Mouse (Mus musculus) midbrain, embryonic 10.5 days (tissue): ENCODE measurements around the gene Ldlr. TPM values are rescaled to one million over a fixed set of nuclear protein-coding genes. Genes with fewer than 3 reads are reported as not detected.

ENCODE experiments used
- DNase-seq: peaks from one replicate; pipeline ENCODE4 v3.0.0-alpha.2; 2017; ENCODE audit warnings: low spot score
- H3K27ac ChIP-seq: fragments of 300-500 bp; sonication (generic); replicated peaks from 2 replicates; pipeline ENCODE4 v1.5.1; 2016; ENCODE audit warnings: mild to moderate bottlenecking
- H3K27me3 ChIP-seq: fragments of 300-500 bp; sonication (generic); 2 replicates; pipeline ENCODE4 v1.6.1; 2016; ENCODE audit warnings: low read depth, mild to moderate bottlenecking; ENCODE audit not compliant: poor library complexity, severe bottlenecking
- H3K36me3 ChIP-seq: fragments of 300-500 bp; sonication (generic); 2 replicates; pipeline ENCODE4 v1.6.1; 2016; ENCODE audit warnings: mild to moderate bottlenecking, moderate library complexity
- H3K4me1 ChIP-seq: fragments of 300-500 bp; sonication (generic); 2 replicates; pipeline ENCODE4 v1.6.1; 2016
- H3K4me3 ChIP-seq: fragments of 300-500 bp; sonication (generic); 2 replicates; pipeline ENCODE4 v1.5.1; 2016; ENCODE audit warnings: mild to moderate bottlenecking, moderate library complexity
- H3K9me3 ChIP-seq: fragments of 300-500 bp; sonication (generic); replicated peaks from 2 replicates; pipeline ENCODE4 v1.6.1; 2016; ENCODE audit warnings: mild to moderate bottlenecking
- WGBS: fragments of 180-500 bp; shearing (Covaris S2); methylation state at CpG from one replicate; pipeline ENCODE4 v1.1.7; 2016; 5-methylcytosine and 5-hydroxymethylcytosine counted together
- polyA plus RNA-seq: library from polyadenylated mRNA; unstranded; fragments of >200 nt; fragmentation: Nextera tagmentation; extraction: Ambion mirVana; gene quantifications from 2 replicates; pipeline ENCODE4 v1.2.1, GENCODE M21; 2016

The Ldlr gene
- polyA plus RNA-seq, 1 experiment from 2014 or later = 52.2 TPM

- no peaks in the 10 kb centered on the region for H3K9me3 ChIP-seq
- DNase-seq = no peak
- WGBS = 95% methylated on average over 14 of the region's 14 CpGs
- H3K4me3 ChIP-seq = no peak overlapping the region
- H3K27me3 ChIP-seq = no peaks in the 10 kb centered on the region
- H3K27ac ChIP-seq = no peak overlapping the region
- no peaks in the 10 kb centered on the region for H3K4me1 ChIP-seq
- H3K36me3 ChIP-seq = peaks cover 99% of the 10 kb centered on the region
Measured at GRCm38 (mm10) chr9:21701091-21701490, 22.2 kb upstream of the Ldlr start.

DNA sequence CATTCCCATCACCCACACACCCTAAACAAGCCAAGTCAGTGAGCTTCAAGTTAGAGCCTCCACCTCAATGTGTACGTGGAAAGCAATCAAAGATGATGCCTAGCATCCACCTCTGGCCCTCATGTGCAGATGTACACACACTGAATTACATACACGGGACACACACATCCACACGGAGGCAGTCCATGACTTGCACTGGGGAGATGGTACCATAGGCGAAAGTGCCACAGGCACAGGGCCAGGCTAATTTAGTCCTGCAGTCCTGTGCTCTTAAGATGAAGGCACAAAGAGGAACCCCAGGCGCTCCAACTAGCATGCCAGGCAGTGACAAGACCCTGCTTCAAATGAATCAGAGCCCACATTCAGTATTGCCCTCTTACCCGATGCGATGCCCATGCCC is 19.8 kb upstream of the Ldlr start:
- WGBS = 96% methylated on average over 7 of the region's 7 CpGs
- Histone ChIP-seq H3K36me3 (peaks cover 100% of the 10 kb centered on the region), H3K27ac (no peak overlapping the region), H3K4me1 (no peaks in the 10 kb centered on the region), H3K9me3 (no peaks in the 10 kb centered on the region; the same call in 1 of the 2 replicates), H3K27me3 (no peaks in the 10 kb centered on the region), H3K4me3 (no peak overlapping the region)
- DNase-seq = no peak

GRCm38 (mm10) chr9:21706085-21706484 is 17.2 kb upstream of the Ldlr start:
- H3K27me3 ChIP-seq = no peaks in the 10 kb centered on the region
- H3K4me1 ChIP-seq = no peaks in the 10 kb centered on the region
- no peak overlapping the region for H3K4me3 ChIP-seq
- peaks cover 90% of the 10 kb centered on the region for H3K36me3 ChIP-seq
- no peak for DNase-seq
- 89% methylated on average over 4 of the region's 4 CpGs for WGBS
- H3K9me3 ChIP-seq = no peaks in the 10 kb centered on the region; the same call in 1 of the 2 replicates
- no peak overlapping the region for H3K27ac ChIP-seq

DNA sequence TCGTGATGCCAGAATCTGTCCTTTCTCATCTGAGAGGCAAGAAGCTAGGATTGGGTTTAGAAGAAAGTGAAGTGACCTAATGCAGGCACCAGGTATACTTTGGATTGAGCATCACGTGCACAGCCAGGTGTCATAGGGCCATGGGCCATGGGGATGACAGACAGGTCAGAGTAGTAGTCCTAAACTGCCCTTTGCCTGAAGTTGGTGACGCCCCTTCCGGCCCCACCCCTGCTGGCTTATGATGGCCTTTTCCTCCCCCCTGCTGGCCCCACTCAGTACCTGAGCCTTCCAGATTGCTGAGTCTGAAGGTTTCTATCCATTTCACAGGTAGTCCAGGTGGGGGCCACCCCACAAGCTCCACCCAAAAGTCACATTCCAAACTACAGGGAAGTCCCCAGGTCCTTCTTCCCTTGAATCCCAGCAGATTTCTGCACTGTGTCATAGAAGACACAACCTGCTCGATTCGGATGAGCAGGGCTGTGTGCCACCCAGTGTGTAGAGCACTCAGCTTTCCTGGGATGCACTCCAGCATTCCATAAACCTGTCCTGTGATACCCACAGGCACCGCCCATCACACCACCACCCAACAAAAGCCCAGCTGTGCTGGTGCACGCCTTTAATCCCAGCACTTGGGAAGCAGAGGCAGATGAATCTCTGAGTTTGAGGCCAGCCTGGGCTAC is 16.6 kb upstream of the Ldlr start:
- H3K27ac ChIP-seq = no peak overlapping the region
- no peak overlapping the region for H3K4me3 ChIP-seq
- no peaks in the 10 kb centered on the region for H3K4me1 ChIP-seq
- H3K36me3 ChIP-seq = peaks cover 84% of the 10 kb centered on the region
- no peaks in the 10 kb centered on the region; the same call in 1 of the 2 replicates for H3K9me3 ChIP-seq
- DNase-seq = no peak
- no peaks in the 10 kb centered on the region for H3K27me3 ChIP-seq
- WGBS = 91% methylated on average over 8 of the region's 8 CpGs

DNA sequence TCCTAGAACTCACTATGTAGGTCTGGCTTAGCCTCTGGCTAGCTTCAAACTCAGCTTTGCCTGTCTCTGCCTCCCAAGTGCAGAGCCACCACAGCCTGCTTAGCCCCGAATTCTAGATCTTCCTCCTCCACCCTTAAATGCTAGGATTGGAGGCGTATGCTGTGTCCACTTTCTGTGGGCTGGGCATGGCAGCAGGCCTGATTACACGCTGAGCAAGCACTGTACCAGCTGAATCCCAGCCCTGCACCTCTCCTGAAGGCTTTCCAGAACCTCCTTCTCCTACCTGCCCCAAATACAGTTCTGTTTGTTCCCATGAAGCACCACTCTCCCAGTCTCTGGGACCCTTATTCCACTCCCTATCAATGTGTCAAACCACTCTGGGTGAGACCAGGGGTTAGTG is 13.9 kb upstream of the Ldlr start:
- Histone ChIP-seq H3K27ac (no peak overlapping the region), H3K9me3 (peaks cover 4% of the 10 kb centered on the region; the same call in 1 of the 2 replicates), H3K36me3 (peaks cover 71% of the 10 kb centered on the region), H3K4me1 (no peaks in the 10 kb centered on the region), H3K4me3 (no peak overlapping the region), H3K27me3 (no peaks in the 10 kb centered on the region)
- DNase-seq = no peak
- 85% methylated on average over 3 of the region's 3 CpGs for WGBS

DNA sequence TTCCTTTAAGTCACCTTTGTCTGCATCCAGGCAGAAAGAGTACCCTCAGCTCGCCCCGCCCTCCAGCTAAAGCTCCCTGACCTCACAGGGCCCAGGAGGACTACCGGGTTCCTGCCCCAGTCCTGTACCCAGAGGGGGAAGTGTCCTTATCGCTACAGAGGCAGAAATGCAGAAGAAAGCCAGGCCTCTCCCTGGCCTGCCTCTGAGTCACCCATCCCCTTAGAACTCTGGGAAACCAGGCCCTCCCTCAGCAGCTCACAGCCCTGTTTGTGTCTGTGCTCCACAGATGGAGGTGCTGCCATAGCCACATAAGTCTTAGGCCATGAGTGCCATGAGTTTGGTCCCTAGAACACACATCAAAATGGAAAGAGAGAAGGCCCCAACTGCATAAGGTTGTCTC is 8.0 kb upstream of the Ldlr start:
- Histone ChIP-seq H3K27ac (no peak overlapping the region), H3K4me3 (no peak overlapping the region), H3K27me3 (no peaks in the 10 kb centered on the region), H3K36me3 (peaks cover 13% of the 10 kb centered on the region), H3K9me3 (peaks cover 4% of the 10 kb centered on the region; the same call in 1 of the 2 replicates), H3K4me1 (no peaks in the 10 kb centered on the region)
- no peak for DNase-seq
- 73% methylated on average over 4 of the region's 4 CpGs for WGBS

DNA sequence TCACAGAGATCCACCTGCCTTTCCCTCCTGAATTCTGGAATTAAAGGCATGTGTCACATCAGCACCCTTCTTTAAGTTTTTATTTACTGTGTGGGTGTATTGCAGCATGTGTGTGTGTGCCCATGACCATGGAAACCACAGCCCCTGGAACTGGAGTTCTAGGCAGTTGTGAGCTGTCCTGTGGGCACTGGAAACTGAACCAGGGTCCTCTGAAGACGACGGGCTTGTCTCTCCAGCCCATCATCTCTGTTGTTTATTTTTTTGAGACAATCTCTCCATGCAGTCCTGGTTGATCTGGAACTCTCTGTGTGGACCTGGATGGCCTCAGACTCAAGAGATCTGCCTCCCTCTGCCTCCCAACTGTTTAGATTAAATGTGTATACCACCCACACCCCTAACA is 6.3 kb upstream of the Ldlr start:
- 89% methylated on average over 2 of the region's 2 CpGs for WGBS
- H3K27ac ChIP-seq = no peak overlapping the region
- H3K4me1 ChIP-seq = 0 out of 2 replicates have a peak, but pooled peaks cover 5% of the 10 kb centered on the region
- peaks cover 4% of the 10 kb centered on the region; the same call in 1 of the 2 replicates for H3K9me3 ChIP-seq
- no peak overlapping the region for H3K4me3 ChIP-seq
- DNase-seq = no peak
- no peaks in the 10 kb centered on the region for H3K27me3 ChIP-seq
- H3K36me3 ChIP-seq = peaks cover 13% of the 10 kb centered on the region

- peaks cover 29% of the 10 kb centered on the region for H3K4me1 ChIP-seq
- H3K27ac ChIP-seq = peak overlapping the region; percentile 96
- no peak overlapping the region for H3K4me3 ChIP-seq
- peaks cover 15% of the 10 kb centered on the region for H3K36me3 ChIP-seq
- H3K9me3 ChIP-seq = no peaks in the 10 kb centered on the region
- 80% methylated on average over 2 of the region's 2 CpGs for WGBS
- DNase-seq = no peak
- H3K27me3 ChIP-seq = no peaks in the 10 kb centered on the region
Measured at GRCm38 (mm10) chr9:21721036-21721435, 2.2 kb upstream of the Ldlr start.

DNA sequence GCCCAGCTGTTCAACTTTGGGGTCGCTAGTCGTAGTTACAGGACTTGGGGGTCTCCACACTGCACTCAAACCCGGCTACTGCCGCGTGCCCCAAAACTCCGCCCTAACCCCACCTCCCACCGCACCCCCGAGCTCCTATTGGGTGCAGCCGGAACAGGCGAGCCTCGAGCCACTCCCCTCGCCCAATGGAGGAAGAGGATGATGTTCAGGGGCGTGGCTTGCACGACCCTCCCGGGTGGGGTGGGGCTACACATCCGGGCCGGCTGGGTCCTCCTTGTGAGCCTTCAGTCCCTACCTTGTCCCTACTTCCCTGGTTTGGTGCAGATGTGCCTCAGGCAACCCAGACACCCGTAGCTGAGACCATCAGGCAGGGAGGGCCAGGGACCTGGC is 859 bp downstream of the Ldlr start:
- Histone ChIP-seq H3K9me3 (no peaks in the 10 kb centered on the region), H3K4me1 (peaks cover 46% of the 10 kb centered on the region), H3K27ac (peak overlapping the region; percentile 96), H3K4me3 (peak overlapping the region; percentile 84), H3K36me3 (peaks cover 45% of the 10 kb centered on the region), H3K27me3 (no peaks in the 10 kb centered on the region)
- peak; percentile 96 for DNase-seq
- WGBS = under 1% methylated on average over 18 of the region's 18 CpGs

GRCm38 (mm10) chr9:21725224-21726121 is 2.2 kb downstream of the Ldlr start:
- peaks cover 51% of the 10 kb centered on the region for H3K4me1 ChIP-seq
- 91% methylated on average over 23 of the region's 23 CpGs for WGBS
- H3K4me3 ChIP-seq = peak overlapping the region; percentile 84
- DNase-seq = no peak
- peak overlapping the region; percentile 96 for H3K27ac ChIP-seq
- peaks cover 59% of the 10 kb centered on the region for H3K36me3 ChIP-seq
- no peaks in the 10 kb centered on the region for H3K27me3 ChIP-seq
- H3K9me3 ChIP-seq = no peaks in the 10 kb centered on the region

DNA sequence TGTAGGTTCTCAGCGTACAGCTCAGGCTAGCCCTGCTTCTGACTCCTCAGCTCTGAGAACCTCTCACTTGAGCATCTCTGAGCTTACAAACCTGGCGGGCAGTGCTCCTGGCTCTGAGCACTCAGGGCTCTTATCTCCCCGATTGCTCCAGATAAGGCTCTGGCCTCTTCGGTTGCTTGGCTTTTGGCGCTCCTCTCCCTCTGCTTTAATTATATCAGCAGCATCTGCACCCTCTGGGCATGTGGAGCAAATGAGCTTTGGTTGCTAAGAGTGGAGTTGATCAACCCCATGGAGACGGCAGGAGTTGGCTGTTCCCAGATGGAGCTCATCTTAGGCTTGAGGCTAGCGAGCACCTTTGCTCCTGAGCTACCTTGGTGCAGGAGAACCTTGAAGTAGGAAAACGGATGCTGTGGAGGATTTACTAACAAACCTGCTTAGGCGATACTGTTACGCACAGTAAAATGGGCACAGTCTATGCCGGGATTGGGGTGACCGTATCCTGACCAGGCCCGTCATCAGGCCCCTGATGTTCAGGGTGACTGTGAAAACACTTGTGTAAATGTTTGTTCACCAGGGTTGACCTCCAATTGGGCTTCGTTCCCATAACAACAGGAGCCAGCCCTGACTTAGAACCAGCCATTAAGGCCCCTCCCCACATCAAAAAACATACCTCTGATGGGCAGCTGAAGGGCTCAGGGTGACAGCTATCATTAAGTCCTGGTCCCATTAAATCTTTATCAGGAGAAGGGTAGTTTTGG is 3.1 kb downstream of the Ldlr start:
- H3K9me3 ChIP-seq = no peaks in the 10 kb centered on the region
- peaks cover 68% of the 10 kb centered on the region for H3K36me3 ChIP-seq
- no peak for DNase-seq
- H3K27ac ChIP-seq = peak overlapping the region; percentile 96; the same call in 1 of the 2 replicates
- 89% methylated on average over 14 of the region's 14 CpGs for WGBS
- peak overlapping the region; percentile 84 for H3K4me3 ChIP-seq
- peaks cover 46% of the 10 kb centered on the region for H3K4me1 ChIP-seq
- H3K27me3 ChIP-seq = no peaks in the 10 kb centered on the region

DNA sequence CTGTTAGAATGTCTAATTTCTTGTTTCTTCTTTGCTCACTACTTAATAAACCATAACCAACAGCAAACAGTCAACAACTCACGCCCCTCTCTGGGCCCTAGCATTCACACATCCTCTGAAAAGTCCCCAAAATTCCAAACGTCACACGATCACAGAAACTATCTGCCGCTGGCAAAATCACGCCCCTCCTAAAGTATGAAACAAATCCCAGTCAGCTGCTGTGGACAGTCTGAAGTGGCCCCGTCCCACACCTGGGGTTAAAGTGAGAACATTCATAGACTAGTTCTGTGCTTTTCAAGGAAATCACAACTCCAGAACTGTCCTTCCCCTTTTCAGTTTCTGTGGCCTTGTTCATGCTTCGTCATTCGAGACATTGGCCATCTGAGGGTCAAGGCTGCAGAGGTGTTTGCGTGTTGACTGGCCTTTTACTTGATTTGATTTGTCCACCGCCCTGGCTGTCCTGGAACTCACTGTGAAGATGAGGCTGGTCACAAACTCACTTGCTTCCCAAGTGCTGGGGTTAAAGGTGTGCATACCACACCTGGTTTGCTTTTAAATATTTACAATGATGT is 5.1 kb downstream of the Ldlr start:
- 93% methylated on average over 10 of the region's 10 CpGs for WGBS
- no peaks in the 10 kb centered on the region for H3K9me3 ChIP-seq
- H3K4me3 ChIP-seq = no peak overlapping the region
- H3K36me3 ChIP-seq = peaks cover 87% of the 10 kb centered on the region
- peaks cover 40% of the 10 kb centered on the region for H3K4me1 ChIP-seq
- H3K27ac ChIP-seq = no peak overlapping the region
- no peak for DNase-seq
- H3K27me3 ChIP-seq = no peaks in the 10 kb centered on the region
